Mouse (Mus musculus): ENCODE measurements at regions not wholly inside any gene's neighbourhood (a gene's known extent, or its start where the extent isn't known, plus 50 kb on each side); places are given as distances from the start of the nearest gene placed in this dataset.

- DNase-seq (ENCODE audit: low spot score) = no peak
Measured at GRCm38 (mm10) chr4:89446765-89447487, 136.1 kb upstream of the Cdkn2b start.

GRCm38 (mm10) chr4:89446156-89446716 lies 135.4 kb upstream of the Cdkn2b start:
- no peak for DNase-seq (ENCODE audit: low spot score)

GRCm38 (mm10) chr4:89445214-89446155 lies 134.6 kb upstream of the Cdkn2b start:
- no peak for DNase-seq (ENCODE audit: low spot score)

GRCm38 (mm10) chr4:89442526-89442925 lies 131.7 kb upstream of the Cdkn2b start:
- no peak for DNase-seq (ENCODE audit: low spot score)

GRCm38 (mm10) chr4:89440821-89441220 lies 130.0 kb upstream of the Cdkn2b start:
- DNase-seq (ENCODE audit: low spot score) = no peak

- DNase-seq (ENCODE audit: low spot score) = no peak
Measured at GRCm38 (mm10) chr4:89440326-89440725, 129.5 kb upstream of the Cdkn2b start.

- DNase-seq (ENCODE audit: low spot score) = no peak
Measured at GRCm38 (mm10) chr4:89438665-89439064, 127.8 kb upstream of the Cdkn2b start.

- DNase-seq (ENCODE audit: low spot score) = no peak
Measured at GRCm38 (mm10) chr4:89436764-89437163, 125.9 kb upstream of the Cdkn2b start.

GRCm38 (mm10) chr4:89434152-89434551 lies 123.3 kb upstream of the Cdkn2b start:
- DNase-seq (ENCODE audit: low spot score) = no peak

- DNase-seq (ENCODE audit: low spot score) = no peak
Measured at GRCm38 (mm10) chr4:89433528-89433927, 122.7 kb upstream of the Cdkn2b start.

GRCm38 (mm10) chr4:89431520-89431919 lies 120.7 kb upstream of the Cdkn2b start:
- no peak for DNase-seq (ENCODE audit: low spot score)

GRCm38 (mm10) chr4:89428465-89428864 lies 117.6 kb upstream of the Cdkn2b start:
- DNase-seq (ENCODE audit: low spot score) = no peak

GRCm38 (mm10) chr4:89427345-89428293 lies 116.8 kb upstream of the Cdkn2b start:
- no peak for DNase-seq (ENCODE audit: low spot score)

GRCm38 (mm10) chr4:89425916-89426315 lies 115.1 kb upstream of the Cdkn2b start:
- no peak for DNase-seq (ENCODE audit: low spot score)

GRCm38 (mm10) chr4:89421694-89422354 lies 111.0 kb upstream of the Cdkn2b start:
- no peak for DNase-seq (ENCODE audit: low spot score)

GRCm38 (mm10) chr4:89420868-89421267 lies 110.0 kb upstream of the Cdkn2b start:
- DNase-seq (ENCODE audit: low spot score) = no peak

GRCm38 (mm10) chr4:89419507-89419906 lies 108.7 kb upstream of the Cdkn2b start:
- DNase-seq (ENCODE audit: low spot score) = no peak

GRCm38 (mm10) chr4:89405624-89406167 lies 94.9 kb upstream of the Cdkn2b start:
- DNase-seq (ENCODE audit: low spot score) = no peak

GRCm38 (mm10) chr4:89403151-89403550 lies 92.3 kb upstream of the Cdkn2b start:
- no peak for DNase-seq (ENCODE audit: low spot score)

GRCm38 (mm10) chr4:89402324-89402723 lies 91.5 kb upstream of the Cdkn2b start:
- no peak for DNase-seq (ENCODE audit: low spot score)

- DNase-seq (ENCODE audit: low spot score) = no peak
Measured at GRCm38 (mm10) chr4:89401696-89402095, 90.9 kb upstream of the Cdkn2b start.

All from spleen, adult 12 weeks (tissue).